Mouse (Mus musculus) layer of hippocampus, postnatal 25 days (tissue): ENCODE measurements around the gene Dlx3. TPM values are rescaled to one million over a fixed set of nuclear protein-coding genes. Genes with fewer than 3 reads are reported as not detected.

Experiments used
- DNase-seq, 2 experiments: peaks; one replicate each; pipeline ENCODE4 v3.0.0; 2022; ENCODE audit warnings: mixed read lengths in 2 of 2, low spot score in 1 of 2; ENCODE audit errors: extremely low spot score in 1 of 2
- total RNA-seq, 2 experiments: library from RNA; stranded (reverse); gene quantifications; 2 replicates each; pipeline ENCODE4 v1.2.3; 2021

Gene Dlx3
- total RNA-seq, 2 experiments from 2014 or later = not detected

DNA sequence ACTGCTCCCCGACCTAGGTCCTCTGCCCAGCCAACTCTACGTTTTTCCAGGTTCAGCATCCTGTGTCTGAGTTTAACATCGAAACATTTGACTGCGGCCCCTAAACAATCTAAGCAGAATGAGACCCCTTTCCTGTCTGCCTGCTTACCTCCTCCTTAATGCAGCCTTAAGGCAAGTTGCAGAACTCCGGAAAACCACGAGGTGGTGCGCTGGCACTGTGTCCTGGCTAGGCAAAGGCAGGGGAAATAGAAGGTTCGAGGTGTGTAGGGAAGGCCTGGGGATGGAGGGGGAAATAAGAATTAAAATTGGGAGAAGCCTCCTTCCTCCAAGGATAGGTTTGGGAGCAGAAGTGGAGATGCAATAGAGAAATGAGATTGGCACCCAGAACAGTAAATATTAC is 1.4 kb upstream of the Dlx3 start:
- peak; percentile 67 to 88 for DNase-seq

DNA sequence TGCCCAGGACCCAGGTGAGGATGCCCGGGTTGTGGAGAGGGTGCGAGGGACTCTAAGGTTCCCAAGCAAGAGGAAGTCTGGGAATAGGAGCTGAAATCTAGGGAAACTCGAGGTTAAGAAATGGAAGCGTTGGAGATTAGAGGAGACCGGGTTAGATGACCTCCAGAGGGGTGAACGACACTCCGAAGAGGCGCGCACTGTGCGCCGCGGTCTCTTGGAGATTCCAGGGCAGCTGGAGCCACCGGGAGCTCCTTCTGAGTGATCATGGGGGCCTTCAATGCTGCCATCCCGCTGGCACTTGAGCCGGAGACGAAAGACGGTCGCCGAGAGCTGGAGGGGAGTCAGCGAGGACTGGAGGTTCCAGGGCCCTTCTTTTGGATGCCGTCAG is 708 bp downstream of the Dlx3 start:
- no peak for DNase-seq

DNA sequence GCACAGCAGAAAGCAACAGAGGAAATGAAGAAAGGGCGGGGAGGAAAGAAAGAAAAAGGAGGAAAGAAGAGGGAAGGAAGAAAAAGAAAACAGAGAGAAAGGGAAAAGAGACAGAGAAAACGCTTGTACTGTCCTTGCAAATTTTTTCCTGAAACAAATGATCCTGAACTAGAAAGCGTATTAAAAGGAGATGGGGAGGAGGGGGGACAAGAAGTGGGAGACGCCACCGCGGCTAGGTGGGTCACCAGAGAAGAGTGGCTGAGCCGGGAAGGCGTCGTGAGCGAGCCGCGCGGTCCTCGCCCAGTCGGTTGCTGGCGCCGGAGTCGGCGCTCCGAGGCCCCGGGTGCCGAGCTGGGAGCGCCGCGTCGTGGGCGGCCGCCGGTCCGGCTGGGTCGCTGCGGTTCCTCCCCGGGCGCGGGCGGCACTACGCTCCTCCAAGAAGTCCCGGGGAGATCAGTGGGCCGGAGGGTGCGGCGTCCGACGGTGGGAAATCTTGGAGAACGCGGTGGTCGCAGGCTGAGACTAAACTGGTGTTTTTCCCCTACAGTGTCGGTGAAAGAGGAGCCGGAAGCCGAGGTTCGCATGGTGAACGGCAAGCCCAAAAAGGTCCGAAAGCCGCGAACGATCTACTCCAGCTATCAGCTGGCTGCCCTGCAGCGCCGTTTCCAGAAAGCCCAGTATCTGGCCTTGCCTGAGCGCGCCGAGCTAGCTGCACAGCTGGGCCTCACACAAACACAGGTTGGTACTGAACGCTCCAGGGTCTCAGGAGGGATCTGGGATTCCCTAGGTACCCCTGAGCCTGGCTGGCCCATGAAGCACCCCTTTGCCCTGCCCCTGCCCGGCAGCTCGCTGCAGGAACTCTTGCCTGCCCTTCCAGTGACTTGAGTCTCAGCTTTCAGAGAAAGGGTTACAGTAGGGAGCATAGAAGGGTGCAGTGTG is 1.5 kb downstream of the Dlx3 start:
- no peak for DNase-seq

DNA sequence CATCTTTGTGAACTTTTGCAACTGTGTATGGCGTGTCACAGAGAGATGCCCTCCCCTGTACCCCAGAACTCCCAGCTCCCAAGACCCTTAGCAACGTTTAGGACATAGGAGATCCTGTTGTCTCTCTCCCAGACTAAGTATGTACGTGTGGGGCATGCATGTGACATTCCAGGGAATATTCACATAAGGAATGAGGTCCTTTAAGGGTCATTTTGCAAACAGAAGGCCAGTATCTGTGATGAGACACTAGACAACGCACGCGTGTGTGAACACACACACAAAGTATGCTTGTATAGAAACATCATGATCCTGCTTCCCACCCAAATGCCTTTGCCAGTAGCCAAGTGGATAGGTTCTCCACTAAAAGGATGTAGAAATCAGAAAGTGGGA is 2.2 kb downstream of the Dlx3 start:
- DNase-seq = no peak

DNA sequence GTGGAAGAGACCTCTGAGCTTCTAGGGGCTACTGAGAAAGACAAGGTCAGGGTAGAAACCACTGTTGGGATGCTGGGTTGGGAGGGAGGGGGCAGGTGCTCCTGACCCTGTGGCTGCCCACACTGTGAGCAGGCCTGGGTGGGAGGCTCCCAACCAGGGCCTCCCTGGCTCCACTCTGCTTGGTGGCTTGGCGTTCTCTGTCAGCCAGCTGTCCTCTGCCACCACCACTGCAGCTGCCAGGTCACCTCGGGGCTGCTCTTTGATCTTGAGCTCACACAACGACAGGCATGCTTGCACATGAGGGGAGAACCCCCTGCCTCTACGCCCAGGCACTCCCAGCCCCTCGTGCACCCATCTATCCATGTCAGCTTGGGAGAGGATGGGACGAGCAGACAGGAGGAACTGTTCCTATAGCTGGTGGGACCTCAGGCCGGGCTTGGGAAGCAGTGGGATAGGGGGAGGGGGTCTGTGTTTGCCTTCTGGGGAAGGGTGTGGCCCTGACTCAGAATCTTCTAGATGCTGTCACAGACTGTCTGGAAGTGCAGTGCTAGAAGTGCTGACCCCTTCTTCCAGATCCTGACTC is 5.5 kb downstream of the Dlx3 start:
- DNase-seq = no peak

DNA sequence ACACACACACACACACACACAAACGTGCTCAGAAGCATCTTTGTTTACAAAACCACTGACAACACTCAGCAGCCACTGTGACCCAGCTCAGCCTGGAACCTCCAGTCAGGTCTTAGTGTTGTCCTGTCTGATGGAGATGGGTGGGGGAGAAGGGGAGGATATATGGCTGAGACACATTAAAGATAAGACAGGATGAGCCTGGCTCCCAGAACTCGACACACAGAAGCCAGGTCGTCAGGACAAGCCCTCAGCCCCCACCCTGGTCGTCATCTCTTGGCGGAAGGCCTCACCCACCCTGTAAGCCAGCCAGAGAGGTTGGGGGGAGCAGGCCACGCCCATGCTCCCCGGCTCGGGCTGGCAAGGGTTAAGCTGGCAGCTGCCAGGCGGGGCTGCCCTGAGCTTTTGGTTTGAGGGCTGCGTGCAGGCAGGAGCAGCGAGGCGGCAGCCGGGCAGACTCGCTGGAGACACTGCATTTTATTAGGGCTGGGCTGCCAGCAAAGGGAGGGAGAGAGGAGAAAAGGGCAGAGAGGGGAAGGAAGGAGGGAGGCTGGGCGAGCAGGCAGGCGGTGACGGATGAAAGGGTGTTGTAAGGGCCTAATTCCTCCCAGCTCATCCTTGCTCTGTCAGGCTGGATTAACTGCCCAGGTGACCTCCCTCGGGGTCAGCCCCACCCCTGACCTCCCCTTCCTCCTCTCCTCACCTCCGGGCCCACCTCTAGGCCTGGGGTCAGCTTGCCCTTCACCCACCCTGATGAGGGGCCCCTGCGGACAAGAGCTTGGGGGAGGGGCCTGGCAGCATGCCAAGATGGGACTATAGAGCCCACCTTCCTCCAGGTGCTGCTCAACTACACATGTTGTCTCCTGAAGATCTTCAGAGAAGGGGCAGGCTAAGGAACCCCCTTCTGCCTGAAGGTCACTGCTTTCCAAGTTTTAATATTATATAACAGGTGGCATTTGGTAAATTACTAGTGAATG is 6.6 kb downstream of the Dlx3 start:
- no peak for DNase-seq

DNA sequence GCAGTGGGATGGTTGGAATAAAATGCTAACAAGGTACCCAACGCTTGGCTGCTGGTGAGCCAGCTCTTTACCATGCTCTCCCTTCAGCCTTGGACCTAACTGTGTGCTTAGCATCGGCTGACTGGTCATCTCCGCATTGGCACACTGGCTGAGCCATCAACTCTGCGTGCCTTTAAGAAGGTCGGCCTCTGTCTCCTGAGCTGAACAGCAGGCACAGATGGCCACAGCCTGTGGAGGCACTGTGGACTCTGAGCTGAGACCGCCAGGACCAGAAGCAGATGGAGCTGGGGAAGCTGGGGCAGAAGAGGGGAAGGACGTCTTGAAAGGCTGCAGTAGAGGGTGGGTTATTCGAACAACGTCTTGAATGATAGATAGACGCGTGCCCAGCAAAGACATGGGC is 8.4 kb downstream of the Dlx3 start:
- no peak for DNase-seq

DNA sequence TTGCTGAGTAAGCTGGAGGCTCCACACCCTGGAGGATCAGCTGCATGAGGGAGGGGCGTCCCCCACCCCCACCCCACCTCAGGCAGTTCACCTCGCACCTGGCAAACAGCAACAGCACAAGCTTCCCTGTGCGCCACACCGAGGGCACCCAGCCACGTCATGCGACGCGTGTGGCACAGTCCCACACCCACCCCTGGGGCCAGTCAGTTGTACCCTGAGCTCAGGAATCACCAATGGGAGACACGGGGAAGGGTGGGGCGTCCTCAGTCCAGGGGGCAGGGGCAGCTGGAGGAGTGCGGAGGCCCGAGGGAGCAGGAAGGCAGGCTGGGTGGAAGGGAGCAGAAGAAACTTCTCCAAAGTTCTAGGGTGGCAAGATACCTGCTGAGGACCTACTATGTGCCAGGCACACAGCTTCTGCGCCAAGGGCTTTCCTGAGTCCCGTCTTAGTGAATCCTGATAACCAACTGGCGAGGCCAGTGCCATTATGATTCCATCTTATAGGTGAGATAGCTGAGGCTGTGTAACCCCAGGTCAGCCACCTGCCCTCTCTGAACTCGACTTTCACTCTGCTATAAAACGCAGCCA is 10.8 kb downstream of the Dlx3 start:
- no peak for DNase-seq

DNA sequence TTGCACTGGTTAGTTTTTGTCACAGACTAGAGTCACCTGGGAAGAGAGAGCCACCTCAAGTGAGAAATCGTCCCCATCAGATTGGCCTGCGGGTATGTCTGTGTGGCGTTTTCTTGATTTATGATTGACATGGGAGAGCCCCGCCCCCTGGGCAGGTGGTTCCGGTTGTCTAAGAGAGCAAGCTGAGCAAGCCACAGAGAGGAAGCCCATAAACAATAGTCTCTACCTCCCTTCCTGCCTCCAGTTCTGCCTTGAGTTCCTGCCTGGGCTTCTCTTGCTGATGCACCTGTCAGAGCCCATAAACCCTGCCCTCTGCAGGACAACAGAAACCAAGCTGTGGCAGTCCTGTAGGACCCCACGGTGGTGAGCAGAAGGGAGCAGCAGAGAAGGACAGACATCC is 13.4 kb downstream of the Dlx3 start:
- no peak for DNase-seq

DNA sequence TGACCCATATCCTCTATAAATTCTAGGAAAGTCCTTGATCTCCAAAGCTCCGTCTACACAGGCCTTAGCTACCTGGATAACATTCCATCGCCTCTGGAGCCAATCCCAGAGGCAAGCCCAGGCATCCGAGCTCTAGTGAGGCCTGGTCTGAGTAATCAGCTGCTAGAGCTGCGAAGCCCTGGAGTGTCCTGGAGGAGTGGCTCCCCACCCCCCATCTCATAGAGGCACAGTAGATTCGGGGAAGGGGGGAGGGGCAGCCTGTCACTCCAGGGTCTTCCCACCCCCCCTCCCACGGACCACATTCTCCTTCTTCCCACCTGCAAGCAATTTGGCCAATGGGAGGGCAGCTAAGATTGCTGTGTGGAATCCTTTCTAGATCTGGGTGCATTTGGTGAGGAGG is 17.4 kb downstream of the Dlx3 start:
- DNase-seq = no peak

DNA sequence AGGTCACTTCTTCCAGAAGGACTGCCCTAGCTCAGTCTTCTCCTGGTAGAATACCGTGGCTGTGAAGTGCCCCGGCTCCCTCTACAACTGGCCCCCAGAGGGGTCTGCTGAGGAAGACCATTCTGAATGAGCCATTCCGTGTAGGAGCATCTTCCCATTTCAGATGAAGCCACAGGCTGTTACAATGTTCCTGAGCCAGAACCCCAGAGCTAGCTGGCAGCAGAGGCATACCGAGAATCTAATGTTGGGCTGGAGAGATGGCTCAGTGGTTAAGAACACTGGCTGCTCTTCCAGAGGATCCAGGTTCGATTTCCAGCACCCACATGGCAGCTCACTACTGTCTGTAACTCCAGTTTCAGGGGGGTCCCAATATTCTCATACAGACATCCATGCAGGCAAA is 20.0 kb downstream of the Dlx3 start:
- no peak for DNase-seq

DNA sequence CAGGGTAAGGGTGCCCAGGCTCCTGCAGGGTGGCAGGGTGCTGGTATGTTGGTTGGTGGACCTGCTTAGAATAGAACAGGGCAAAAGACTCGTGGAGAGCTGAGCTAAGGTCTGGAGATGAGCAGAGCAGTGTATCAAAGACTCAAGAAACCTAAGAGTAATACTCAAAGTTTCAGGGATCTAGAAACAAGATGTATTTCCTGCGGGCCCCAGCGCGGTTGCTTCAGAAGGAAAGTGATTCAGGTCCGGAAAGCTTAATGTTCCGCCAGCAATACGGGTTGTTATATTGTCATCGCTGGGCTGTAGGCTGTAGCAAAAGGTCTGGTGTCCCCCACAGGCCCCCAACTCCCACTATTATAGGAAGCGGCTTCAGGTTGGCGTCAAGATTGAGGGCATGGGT is 22.3 kb downstream of the Dlx3 start:
- DNase-seq = no peak

DNA sequence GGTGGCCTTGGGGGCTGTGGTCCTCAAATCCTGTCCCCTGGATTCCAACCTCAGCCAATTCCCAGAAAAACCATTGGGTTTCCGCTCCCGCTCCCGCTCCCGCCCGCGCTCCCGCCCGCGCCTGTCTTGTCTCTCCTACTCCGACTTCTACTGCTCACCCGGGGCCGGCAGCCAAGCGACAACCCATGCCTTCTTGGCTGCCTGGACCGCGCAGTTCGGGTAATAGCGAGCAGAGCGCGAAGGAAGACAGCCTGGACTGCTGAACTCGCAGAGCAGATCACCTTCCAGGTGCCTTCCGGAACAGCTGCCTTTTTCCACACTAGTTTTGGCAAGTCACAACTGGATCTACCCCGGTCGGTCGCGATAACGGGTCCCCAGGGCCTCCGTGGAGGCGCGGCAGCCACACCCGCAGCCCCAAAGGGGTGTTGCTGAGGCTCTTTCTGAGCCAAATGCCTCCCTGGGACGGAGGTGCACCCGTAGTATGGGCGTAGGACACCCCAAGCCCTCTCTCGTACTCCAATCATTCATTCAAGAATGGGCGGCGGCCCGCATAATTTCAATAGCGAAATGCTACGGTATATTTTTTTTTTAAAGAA is 23.2 kb downstream of the Dlx3 start:
- no peak for DNase-seq

DNA sequence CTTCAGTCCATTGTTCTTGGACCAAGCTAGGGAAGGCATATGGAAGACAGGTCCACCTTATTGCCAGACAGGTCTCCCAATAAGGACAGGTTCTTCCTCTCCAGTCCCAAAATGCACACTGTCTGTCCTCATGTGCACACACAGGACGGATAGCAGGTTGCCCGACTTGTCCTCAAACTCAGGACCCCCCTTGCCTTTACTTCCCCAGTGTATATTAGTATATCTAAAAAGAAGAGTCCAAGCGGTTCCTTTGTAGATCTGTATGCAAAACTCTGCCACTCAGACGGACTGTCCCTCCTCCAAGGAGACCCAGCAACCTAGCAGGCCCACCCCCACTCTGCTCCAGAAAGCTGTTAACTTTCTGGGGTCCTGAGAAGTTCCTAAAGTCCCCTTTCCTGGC is 23.7 kb downstream of the Dlx3 start:
- DNase-seq = no peak

DNA sequence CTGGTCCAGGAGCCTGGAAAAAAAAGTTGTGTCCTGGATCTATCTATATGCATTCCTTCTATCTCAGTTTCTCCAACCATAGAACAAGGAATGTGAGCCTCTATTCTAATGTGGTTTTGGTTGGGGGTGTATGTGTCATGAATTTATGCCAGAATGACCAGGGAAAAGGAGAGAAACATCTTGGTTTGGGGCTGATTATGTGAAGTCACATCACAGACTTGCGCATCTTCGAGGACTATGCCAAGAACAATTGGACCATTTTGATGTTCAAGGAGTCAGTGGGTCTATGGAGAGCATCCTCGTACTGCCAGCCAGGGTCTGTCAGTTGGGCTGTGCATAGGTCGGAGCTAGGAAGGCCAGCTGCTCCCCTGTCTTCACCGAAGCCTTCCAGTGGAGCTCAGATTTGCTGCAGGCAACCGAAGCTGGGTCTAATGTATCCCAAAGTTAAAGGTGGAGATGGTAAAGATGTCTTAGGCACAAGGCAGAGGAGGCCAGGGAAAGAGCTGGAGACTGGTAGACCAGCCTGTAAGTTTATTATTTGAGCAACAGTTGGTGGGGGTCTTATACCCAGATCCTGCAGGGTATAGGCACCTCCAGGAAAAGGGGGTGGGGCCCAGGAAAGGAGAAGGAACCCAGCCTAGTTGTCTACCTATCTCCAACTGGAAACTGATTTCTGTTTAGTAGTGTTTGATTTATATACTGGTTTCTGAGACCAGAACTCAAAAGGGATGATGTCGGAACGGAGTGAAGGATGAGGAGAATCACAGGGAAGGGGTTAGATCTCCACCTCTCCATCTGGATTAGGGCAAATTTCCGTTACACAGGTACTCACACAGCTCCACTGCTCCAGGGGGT is 24.4 kb downstream of the Dlx3 start:
- no peak for DNase-seq

DNA sequence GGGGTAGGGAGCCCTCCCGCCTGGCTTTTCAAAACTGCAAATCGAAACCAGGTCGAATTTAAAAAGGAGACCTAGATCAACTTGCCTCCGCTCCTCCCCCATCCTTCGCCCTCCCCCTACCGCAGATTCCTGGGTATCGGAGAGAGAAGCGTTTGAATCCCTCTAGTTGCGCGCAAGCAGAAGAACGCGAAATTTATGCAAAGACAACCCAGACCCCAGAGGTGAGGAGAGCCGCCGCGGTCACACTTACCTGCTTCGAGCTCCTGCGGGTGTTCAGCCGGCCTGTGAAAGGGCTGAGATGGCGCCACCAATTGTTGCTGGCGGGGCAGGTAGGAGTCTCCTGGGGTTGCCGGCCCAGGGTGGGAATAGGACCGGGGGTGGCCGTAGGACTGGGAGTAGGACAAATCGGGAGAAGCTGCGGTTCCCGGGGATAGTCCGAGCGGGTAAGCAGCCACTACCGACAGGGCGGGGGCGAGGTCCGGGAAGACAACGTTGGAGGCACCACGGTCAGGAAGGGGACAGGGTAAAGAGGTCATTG is 25.1 kb downstream of the Dlx3 start:
- no peak for DNase-seq

DNA sequence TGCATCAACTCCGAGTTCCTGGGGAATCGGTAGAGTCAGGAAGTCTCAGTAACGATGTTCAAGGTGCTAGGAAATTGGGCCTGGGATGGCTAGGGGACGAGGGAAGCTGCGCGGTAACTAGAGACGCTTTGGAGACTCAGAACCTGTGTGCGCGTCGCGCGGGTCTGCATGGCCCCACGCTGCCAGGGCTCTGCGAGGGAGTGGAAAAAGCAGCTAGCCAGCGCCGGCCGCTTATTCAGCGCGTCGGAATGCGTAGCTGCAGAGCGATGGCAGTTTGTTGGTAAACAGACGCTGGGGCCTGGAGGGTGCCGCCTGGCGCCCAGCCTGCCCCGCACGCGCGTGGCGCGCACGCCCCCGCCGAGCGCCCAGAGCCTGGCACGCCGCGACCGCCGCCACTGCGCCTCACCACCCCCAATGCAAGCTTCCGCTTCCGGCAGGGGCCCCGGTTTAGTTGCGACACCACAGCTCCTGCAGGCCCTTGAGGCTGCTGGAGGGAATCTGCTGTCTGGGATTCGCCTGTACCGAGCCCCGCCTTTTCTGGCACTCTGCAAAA is 26.0 kb downstream of the Dlx3 start, which contains the start of gene Dlx4:
Dlx4 (minus strand) TSS at position 413 of the 553 bp plus-strand sequence.
- DNase-seq = no peak

DNA sequence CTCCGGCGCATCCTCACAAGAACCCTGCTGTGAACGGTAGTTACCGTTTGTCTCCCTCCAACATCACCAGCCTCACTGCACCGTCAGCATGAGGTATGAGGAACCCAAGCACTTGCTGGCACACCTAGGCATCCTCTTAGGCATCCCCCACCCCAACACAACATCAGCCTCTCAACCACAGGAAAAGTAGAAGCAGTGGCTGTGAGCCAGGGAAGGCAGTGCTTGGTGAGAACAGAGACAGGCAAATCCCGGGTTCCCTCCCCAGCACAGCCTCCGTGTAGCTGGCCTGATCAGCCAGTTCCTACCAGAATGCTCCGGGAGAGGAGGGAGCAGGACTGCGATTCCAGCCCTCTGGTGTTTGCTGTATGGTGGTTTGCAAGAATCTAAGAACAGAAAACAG is 28.8 kb downstream of the Dlx3 start:
- no peak for DNase-seq
